Mouse (Mus musculus): ENCODE data around the gene Sik3.

DNA sequence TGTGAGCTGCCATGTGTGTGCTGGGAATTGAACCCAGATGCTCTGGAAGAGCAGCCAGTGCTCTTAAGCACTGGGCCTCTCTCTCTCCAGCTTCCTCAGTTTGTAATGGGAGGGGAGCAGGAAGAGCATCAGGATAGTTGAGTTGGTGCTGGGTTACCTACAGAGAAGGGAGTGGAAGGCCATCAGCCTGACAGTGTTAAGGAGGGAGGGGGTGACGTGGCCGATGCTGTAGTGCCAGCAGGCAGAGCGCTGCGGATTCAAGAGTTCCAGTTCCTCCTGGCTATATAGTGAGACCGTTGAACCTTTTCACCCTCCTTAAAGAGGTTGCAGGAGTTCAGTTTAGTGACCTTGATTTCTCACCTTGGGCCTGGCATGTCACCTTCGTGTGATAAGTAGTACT is 18.3 kb downstream of the Sik3 start:
- no peak for TF ChIP-seq CTCF (IDR thresholded peaks at IDR 0.05; ENCODE audit: low read depth, low read length)
- TF ChIP-seq POLR2A (IDR thresholded peaks at IDR 0.05; ENCODE audit: extremely low read depth, insufficient read depth, low read length): no peak
